Mouse (Mus musculus): ENCODE results near the gene Mlc1.

Mlc1 gene

GRCm38 (mm10) chr15:88936619-88937290 lies 42.1 kb downstream of the Mlc1 start:
- no peak for DNase-seq

- DNase-seq, result no peak
Measured at GRCm38 (mm10) chr15:88934141-88934540, 44.7 kb downstream of the Mlc1 start.

GRCm38 (mm10) chr15:88932667-88933066 lies 46.1 kb downstream of the Mlc1 start:
- no peak for DNase-seq

- DNase-seq, result no peak
Measured at GRCm38 (mm10) chr15:88921992-88922310, 56.9 kb downstream of the Mlc1 start.

- DNase-seq, result peak in 1 of 2 experiments; percentile 63
Measured at GRCm38 (mm10) chr15:88921131-88921991, 57.4 kb downstream of the Mlc1 start.

GRCm38 (mm10) chr15:88920065-88920464 lies 58.7 kb downstream of the Mlc1 start:
- no peak for DNase-seq

GRCm38 (mm10) chr15:88919328-88919727 lies 59.5 kb downstream of the Mlc1 start:
- no peak for DNase-seq

- no peak for DNase-seq
Measured at GRCm38 (mm10) chr15:88917126-88917525, 61.7 kb downstream of the Mlc1 start.

- no peak for DNase-seq
Measured at GRCm38 (mm10) chr15:88916366-88916765, 62.4 kb downstream of the Mlc1 start.

GRCm38 (mm10) chr15:88915046-88915445 lies 63.8 kb downstream of the Mlc1 start:
- no peak for DNase-seq

GRCm38 (mm10) chr15:88906347-88906746 lies 72.5 kb downstream of the Mlc1 start:
- DNase-seq, result no peak
